Mouse (Mus musculus): ENCODE data around the gene Lsm14a.

GRCm38 (mm10) chr7:34323351-34323750, 69.8 kb downstream of the Lsm14a start:
- TF ChIP-seq CTCF (IDR thresholded peaks at IDR 0.05; ENCODE audit: low read depth) (no peak), EP300 (IDR thresholded peaks at IDR 0.05; ENCODE audit: low read depth) (no peak)

Data from liver, postnatal 0 days (tissue).